Mouse (Mus musculus) ovary, postnatal 36 days (tissue): ENCODE results near the gene Fdxacb1.

Experiments
- DNase-seq: peaks from one replicate; pipeline ENCODE4 v3.0.0; 2022; ENCODE audit warnings: low spot score, mixed read lengths

Fdxacb1 gene

GRCm38 (mm10) chr9:50808471-50808870 is 40.4 kb downstream of the Fdxacb1 start:
- no peak for DNase-seq

- no peak for DNase-seq
These were observed 41.1 kb downstream of the Fdxacb1 start for GRCm38 (mm10) chr9:50809146-50809545.

GRCm38 (mm10) chr9:50811187-50811586 is 43.2 kb downstream of the Fdxacb1 start:
- DNase-seq, result no peak

- no peak for DNase-seq
These were observed 43.7 kb downstream of the Fdxacb1 start for GRCm38 (mm10) chr9:50811746-50812145.

GRCm38 (mm10) chr9:50813796-50814195 is 45.8 kb downstream of the Fdxacb1 start:
- no peak for DNase-seq

- DNase-seq, result no peak
These were observed 47.6 kb downstream of the Fdxacb1 start for GRCm38 (mm10) chr9:50815666-50816065.

- no peak for DNase-seq
These were observed 48.5 kb downstream of the Fdxacb1 start for GRCm38 (mm10) chr9:50816512-50816911.

GRCm38 (mm10) chr9:50818050-50818449 is 50.0 kb downstream of the Fdxacb1 start:
- no peak for DNase-seq

- DNase-seq, result no peak
These were observed 51.7 kb downstream of the Fdxacb1 start for GRCm38 (mm10) chr9:50819716-50820115.

GRCm38 (mm10) chr9:50821651-50822050 is 53.6 kb downstream of the Fdxacb1 start:
- DNase-seq, result no peak

- DNase-seq, result no peak
These were observed 54.2 kb downstream of the Fdxacb1 start for GRCm38 (mm10) chr9:50822216-50822615.
